ENCODE assay signal across 16 mouse cellular contexts in the genomic region with DNA sequence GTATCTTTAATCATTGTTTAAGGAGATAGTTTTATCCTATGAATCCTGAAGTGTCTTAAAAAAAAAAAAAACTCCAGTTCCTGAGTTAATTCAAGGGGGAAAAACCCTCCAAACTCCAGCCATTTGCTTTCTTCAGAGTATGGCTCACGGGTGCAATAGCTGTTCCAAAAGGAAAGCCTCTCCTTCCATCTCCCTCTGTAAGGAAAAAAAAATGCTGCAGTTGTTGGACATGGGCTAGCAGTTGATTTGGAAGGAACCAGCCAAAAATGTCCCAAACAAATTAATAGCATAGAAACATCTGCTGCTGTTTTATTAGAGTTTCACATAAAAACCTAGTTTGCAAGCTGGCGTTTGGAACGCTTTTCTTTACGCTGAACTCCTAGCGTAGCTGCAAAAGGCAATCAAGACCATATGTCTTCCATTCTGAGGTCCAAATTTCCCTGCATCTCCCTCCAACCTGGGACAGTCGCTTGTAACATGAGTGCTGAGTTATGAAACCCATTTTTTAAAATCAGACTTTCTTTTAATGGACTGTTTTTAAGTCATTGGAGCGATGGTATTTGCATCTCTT.
DNase-seq lines count a peak whose midpoint lies in the region; ATAC-seq and TF ChIP-seq lines count a peak whose summit lies in the region.
"Had no signal": no experiment of that assay in that cellular context is flagged by ENCODE, and none has a peak within 500 bp of the region (broad histone marks: within the 10 kb centered on the region; RNA-seq: fewer than 3 reads in every experiment).

No protein-coding gene starts in this region.

- no peak overlapping the region for H3K4me2 ChIP-seq in forebrain, embryonic 15.5 days (replicated peaks)
- H3K4me2 ChIP-seq in forebrain, embryonic 13.5 days = no peak overlapping the region
- H3K4me2 ChIP-seq in lung, postnatal 0 days (replicated peaks; ENCODE audit: low read depth, low read length) = no peak overlapping the region
- H3K4me2 ChIP-seq: heart, embryonic 12.5 days; intestine, embryonic 15.5 days; midbrain, embryonic 11.5 days had no signal

- H3K9me3 ChIP-seq in forebrain, embryonic 15.5 days = no peaks in the 10 kb centered on the region
- no peaks in the 10 kb centered on the region for H3K9me3 ChIP-seq in forebrain, embryonic 13.5 days (replicated peaks)
- no peaks in the 10 kb centered on the region for H3K9me3 ChIP-seq in lung, postnatal 0 days (ENCODE audit: low read length)
- H3K9me3 ChIP-seq: heart, embryonic 12.5 days; intestine, embryonic 15.5 days had no signal

- H3K4me1 ChIP-seq in forebrain, embryonic 15.5 days = peaks cover 14% of the 10 kb centered on the region
- H3K4me1 ChIP-seq in forebrain, embryonic 13.5 days = no peaks in the 10 kb centered on the region
- H3K4me1 ChIP-seq in lung, postnatal 0 days (ENCODE audit: insufficient read depth, low read depth, low read length) = no peaks in the 10 kb centered on the region
- peaks cover 4% of the 10 kb centered on the region for H3K4me1 ChIP-seq in embryonic fibroblast, embryonic 13.5 days (ENCODE audit: control insufficient read depth, insufficient read depth, low read length)
- H3K4me1 ChIP-seq: intestine, embryonic 15.5 days had no signal

- 0 out of 2 replicates have a peak overlapping the region, but pooled peaks have one; percentile 2 for H3K27ac ChIP-seq in forebrain, embryonic 15.5 days (replicated peaks)
- no peak overlapping the region for H3K27ac ChIP-seq in forebrain, embryonic 13.5 days
- no peak overlapping the region for H3K27ac ChIP-seq in lung, postnatal 0 days (ENCODE audit: low read length)
- H3K27ac ChIP-seq in embryonic fibroblast, embryonic 13.5 days (ENCODE audit: insufficient read depth, low read length) = peak overlapping the region; percentile 40
- H3K27ac ChIP-seq: intestine, embryonic 15.5 days had no signal

- ATAC-seq in forebrain, embryonic 15.5 days (replicated peaks) = no peak
- ATAC-seq in forebrain, embryonic 13.5 days = no peak
- no peak for ATAC-seq in lung, postnatal 0 days
- ATAC-seq: intestine, embryonic 15.5 days had no signal

- no peak for TF ChIP-seq POLR2A in embryonic fibroblast, embryonic 13.5 days (IDR thresholded peaks at IDR 0.05; ENCODE audit: low read depth, low read length)

- 74% methylated on average over 7 of the region's 7 CpGs for WGBS in forebrain, embryonic 15.5 days
- WGBS in forebrain, embryonic 13.5 days = 84% methylated on average over 7 of the region's 7 CpGs
- 62% methylated on average over 7 of the region's 7 CpGs for WGBS in lung, postnatal 0 days

- no peaks in the 10 kb centered on the region for H3K36me3 ChIP-seq in forebrain, embryonic 15.5 days
- no peaks in the 10 kb centered on the region for H3K36me3 ChIP-seq in forebrain, embryonic 13.5 days (ENCODE audit: poor library complexity, severe bottlenecking)
- H3K36me3 ChIP-seq in lung, postnatal 0 days (ENCODE audit: insufficient read depth, low read length) = no peaks in the 10 kb centered on the region
- H3K36me3 ChIP-seq: G1E; heart, embryonic 12.5 days; intestine, embryonic 15.5 days had no signal

- DNase-seq in lung, postnatal 0 days (ENCODE audit: low spot score) = peak; percentile 10
- no peak for DNase-seq in lung, postnatal 14 days
- no peak for DNase-seq in adrenal gland, postnatal 14 days
- DNase-seq in urinary bladder, postnatal 10 days (ENCODE audit: low spot score) = no peak
- DNase-seq: adrenal gland, postnatal 10 days; gastrocnemius, postnatal 36 days; heart, postnatal 4 days; kidney, postnatal 25 days; lung, postnatal 36 days had no signal

- no peak for TF ChIP-seq CTCF in lung, postnatal 0 days (IDR thresholded peaks at IDR 0.05)
- no peak for TF ChIP-seq CTCF in embryonic fibroblast, embryonic 13.5 days (IDR thresholded peaks at IDR 0.05; ENCODE audit: borderline replicate concordance, insufficient read depth, low read length)

- TF ChIP-seq EP300 in lung, postnatal 0 days (IDR thresholded peaks at IDR 0.05) = no peak

- no peak overlapping the region for H3K9ac ChIP-seq in forebrain, embryonic 15.5 days (replicated peaks)
- no peak overlapping the region for H3K9ac ChIP-seq in forebrain, embryonic 13.5 days
- no peak overlapping the region for H3K9ac ChIP-seq in lung, postnatal 0 days (replicated peaks; ENCODE audit: low read depth)
- H3K9ac ChIP-seq: heart, embryonic 12.5 days; intestine, embryonic 15.5 days had no signal

- no peaks in the 10 kb centered on the region for H3K27me3 ChIP-seq in forebrain, embryonic 15.5 days
- no peaks in the 10 kb centered on the region for H3K27me3 ChIP-seq in forebrain, embryonic 13.5 days
- no peaks in the 10 kb centered on the region for H3K27me3 ChIP-seq in lung, postnatal 0 days (replicated peaks; ENCODE audit: insufficient read depth, low read length)
- H3K27me3 ChIP-seq: heart, embryonic 12.5 days; intestine, embryonic 15.5 days had no signal

- H3K4me3 ChIP-seq in forebrain, embryonic 15.5 days = no peak overlapping the region
- H3K4me3 ChIP-seq in forebrain, embryonic 13.5 days = no peak overlapping the region
- no peak overlapping the region for H3K4me3 ChIP-seq in lung, postnatal 0 days (ENCODE audit: low read depth, low read length)
- H3K4me3 ChIP-seq in embryonic fibroblast, embryonic 13.5 days (ENCODE audit: insufficient read depth, low read length) = no peak overlapping the region
- H3K4me3 ChIP-seq: heart, embryonic 12.5 days; intestine, embryonic 15.5 days had no signal

Comparison
In these comparisons a context has a peak if more than half of its experiments do, and no peak if none do; other contexts are left out.
1. H3K27ac ChIP-seq: peak in forebrain, embryonic 15.5 days (single experiment) and embryonic fibroblast, embryonic 13.5 days (single experiment); none in forebrain, embryonic 13.5 days (single experiment) and lung, postnatal 0 days (single experiment).